Mouse (Mus musculus) adrenal gland, postnatal 36 days (tissue): Measurements from ENCODE around the gene Ackr3. TPM values are rescaled to one million over a fixed set of nuclear protein-coding genes. Genes with fewer than 3 reads are reported as not detected.
A peak's percentile ranks its signal among the peaks of the same experiment; 100 is the strongest.

ENCODE experiments used
- DNase-seq, 2 experiments: peaks; one replicate each; pipeline ENCODE4 v3.0.0; 2021; ENCODE audit warnings: mixed read lengths in 1 of 2
- total RNA-seq, 2 experiments: library from RNA; stranded (reverse); gene quantifications; 2 replicates each; pipeline ENCODE4 v1.2.3; 2021

Ackr3 gene
- total RNA-seq, 2 experiments from 2014 or later: 131 to 146 TPM

DNA sequence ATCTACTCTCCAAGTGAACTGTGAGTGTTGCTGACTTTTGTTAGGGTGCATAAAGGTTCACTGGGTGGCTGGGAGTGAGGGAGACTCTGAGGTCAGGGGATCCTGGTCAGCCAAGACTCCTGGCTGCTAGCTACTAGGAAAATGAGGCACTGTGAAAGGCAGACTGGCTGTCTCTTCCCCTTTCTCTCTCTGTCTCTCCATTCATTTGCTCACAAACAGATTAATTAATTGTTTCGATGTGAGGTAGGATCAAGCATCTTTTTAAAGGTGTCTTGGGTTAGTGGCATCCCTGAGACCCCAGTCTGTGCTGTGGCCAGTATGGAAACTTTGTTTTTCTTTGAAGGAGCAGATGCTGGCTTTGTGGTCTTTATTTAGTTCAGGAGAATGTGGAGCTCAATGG lies 1.0 kb downstream of the Ackr3 start:
- no peak for DNase-seq

DNA sequence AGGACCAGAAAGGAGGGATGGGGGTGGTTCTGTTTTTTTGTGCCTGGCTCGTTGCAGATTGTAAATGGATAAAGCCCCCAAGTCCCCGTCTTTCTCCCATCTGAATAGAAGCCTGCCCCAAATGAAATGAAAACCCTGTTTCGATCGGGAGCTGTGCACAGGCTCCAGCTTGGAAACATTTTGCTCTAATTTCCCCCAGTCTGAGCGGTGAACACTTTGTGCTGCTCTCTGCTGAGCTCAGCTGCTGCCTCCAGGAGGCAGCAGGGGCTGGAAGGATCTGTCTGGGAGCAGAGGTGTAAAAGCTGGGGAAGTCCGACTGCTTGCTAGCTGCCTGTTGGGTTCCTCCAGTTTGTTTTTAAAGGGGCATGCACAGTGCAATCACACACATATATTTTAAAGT lies 1.4 kb downstream of the Ackr3 start:
- DNase-seq: peak; percentile 54 to 59

DNA sequence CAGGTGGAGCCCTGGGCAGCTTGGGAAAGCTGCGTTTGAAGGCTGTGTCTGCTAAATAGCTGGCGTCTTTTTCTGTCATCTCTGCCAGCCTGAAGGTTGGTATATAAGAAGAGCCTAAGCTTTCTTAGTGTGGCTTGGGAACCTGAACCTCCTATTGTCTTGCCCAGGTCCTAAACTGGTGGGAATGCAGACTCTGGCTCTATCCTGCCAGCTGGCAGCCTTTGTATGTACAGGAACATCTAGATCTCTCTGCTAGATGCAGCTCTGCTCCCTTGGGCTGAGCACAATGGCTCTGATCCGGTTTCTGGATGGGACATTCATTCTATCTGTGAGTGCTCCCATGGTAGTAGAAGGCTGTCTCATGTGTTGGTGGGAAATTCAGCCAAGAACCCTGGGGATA lies 2.9 kb downstream of the Ackr3 start:
- DNase-seq: no peak

DNA sequence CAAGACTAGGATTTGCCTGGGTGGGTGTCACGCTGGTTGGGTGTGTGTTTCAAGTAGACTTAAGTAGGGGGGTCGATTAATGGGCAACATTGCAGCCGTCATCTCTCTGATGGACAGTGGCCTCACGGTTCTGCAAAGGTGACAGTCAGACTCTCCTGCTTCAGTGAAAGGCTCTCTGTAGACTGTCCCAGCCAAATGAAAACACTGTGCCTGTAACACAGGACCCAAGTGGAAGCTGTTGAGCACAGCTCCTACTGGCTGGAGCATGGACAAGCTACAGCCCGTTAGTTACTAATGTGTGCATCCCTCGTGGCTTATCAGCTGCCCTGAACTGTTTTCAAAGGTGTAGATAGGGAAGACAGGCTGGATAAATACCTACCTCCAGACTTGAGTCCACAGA lies 3.5 kb downstream of the Ackr3 start:
- DNase-seq: no peak

DNA sequence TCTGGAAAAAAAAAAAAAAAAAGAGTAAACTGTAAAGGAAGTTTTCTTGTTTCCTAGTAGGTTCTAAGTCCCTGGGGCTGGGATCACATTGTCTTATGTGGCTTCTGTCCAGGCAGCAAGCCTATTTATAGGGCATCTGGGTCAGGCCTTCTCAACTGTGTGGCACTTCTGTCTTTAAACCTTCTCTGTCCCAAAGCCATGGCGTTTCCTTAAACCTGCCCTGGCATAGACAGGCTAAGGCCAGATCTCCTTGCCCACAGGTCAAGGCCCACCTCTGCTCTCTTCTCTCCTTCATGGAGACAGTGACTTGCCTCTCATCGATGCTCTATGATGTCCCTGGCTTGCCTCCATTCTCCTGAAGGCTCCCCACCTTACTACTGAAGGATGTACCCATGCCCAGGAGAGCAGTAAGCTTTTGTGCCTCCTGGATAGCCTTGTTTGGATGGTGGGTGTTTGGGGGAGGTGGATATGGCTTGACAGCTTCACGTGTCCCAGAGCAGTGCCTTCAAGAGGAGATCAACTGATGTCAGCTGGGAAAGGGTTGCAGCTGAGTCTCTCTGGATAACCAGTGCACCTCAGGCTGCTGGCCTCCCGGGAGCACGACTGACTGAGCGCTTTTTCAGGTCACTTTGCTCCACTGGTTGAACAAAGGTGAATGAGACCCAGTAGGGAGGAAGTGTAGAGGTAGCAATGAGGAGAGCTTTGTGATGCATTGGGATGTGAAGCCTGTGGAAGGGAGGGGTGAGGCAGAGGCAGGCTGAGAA lies 4.1 kb downstream of the Ackr3 start:
- no peak for DNase-seq

DNA sequence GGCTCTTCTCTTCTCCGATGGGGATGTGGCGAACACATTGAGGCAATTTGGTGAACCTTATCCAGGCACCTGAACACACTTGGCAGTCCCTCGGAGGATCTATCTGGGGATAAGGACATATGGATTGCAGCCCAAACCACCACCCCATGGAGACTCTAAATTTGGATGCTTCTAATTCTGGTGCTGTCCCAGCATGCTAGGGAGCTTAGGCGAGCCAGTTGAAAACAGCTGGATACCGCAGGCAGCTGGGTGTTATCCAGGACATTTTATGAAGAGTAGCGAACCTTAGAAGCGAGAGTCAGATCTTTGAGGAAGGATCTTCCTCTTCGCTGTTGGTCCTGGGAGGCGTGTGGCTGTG lies 4.7 kb downstream of the Ackr3 start:
- DNase-seq: no peak

DNA sequence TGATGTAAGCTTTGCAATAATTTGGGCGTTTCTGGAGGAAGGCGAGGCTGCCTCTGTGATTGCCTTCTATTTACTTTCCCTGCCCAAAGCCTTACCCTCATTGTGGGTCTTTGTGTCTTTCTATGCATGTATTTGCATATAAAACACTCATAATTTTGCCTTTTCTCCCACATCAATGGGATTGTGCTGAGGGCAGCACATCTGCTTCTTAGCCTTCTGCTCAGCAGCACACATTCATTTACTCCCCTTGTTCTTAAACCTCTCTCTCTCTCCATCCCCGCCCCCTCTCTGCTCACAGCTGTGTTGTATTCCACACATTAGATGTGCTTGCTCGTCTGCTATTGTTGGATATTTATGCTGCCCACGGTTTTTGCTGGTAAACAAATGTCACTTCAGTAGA lies 5.3 kb downstream of the Ackr3 start:
- no peak for DNase-seq

DNA sequence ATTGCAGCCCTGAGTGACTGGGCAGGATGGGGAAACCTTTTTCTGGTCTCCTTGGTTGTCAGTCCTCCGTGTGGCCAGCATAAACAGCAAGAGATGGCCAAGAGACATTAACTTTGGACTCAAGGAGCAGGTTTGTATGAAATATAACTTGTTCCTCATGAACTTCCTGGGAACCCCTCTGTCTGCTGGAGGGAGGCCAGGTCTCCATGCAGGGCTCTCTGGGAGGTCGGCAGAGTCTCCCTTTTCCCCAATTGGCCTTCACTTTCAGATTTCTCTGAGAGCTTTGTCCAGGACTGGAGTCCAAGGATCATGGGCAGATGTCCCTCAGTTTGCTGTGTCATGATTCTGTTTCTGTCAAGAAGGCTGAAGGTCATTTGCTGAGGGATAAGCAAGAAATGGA lies 6.0 kb downstream of the Ackr3 start:
- DNase-seq: peak in 1 of 2 experiments; percentile 39

DNA sequence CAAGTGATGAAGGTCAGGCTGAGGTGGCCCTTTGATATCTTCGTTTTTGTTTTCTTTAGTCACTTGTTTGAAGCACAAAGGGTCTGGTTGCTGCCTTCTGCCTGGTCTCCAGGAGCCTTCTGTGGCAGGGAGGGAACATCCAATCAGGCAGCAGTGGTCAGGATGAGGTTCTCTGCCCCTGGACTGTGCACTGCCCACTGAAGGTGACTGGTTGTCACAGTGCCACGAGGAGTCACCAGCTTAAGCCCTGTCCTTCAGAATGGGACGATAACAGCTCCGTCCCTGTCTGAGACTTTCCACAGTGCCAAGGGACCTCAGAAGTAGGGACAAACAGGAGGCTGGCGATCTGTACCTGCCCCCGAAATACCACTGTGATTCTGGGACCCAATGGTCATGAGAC lies 6.6 kb downstream of the Ackr3 start:
- DNase-seq: peak; percentile 41 to 76

DNA sequence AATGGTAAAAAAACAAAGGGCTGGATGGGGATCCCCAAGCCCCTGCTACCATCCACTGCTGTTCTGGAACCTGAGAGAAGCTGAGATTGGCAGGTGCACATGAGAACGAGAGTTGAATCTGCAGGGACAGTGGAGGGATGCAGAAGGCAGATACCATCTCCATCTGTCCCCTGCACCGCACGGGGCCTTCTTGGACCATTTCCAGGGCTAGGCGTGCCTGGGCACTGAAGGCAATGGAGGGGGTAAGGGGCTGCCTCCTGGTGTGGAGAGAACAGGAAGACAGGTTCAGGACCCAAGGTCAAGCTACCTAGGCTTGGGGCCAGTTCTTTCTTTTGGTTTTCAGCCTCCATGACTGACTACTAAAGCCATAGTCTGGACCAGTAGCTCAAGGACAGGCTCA lies 7.0 kb downstream of the Ackr3 start:
- no peak for DNase-seq

DNA sequence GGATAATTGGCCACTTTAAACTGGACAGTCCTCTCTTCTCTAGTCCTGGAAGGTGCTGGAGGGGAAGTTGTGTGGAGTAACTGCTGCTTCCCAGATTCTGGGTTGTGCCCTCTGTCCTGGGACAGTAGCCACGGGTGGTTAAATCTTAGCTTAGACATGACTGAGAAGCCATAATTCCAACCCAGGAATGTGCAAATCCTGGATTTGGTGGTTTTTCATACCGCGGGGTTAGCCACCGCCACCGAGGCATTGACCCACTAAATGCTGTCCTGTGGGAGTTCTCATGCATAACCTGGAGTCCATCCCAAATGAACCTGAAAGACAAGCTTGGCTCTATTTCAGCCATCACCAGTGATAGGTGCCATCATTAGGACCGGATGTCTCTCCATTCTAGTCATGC lies 8.6 kb downstream of the Ackr3 start:
- DNase-seq: no peak

DNA sequence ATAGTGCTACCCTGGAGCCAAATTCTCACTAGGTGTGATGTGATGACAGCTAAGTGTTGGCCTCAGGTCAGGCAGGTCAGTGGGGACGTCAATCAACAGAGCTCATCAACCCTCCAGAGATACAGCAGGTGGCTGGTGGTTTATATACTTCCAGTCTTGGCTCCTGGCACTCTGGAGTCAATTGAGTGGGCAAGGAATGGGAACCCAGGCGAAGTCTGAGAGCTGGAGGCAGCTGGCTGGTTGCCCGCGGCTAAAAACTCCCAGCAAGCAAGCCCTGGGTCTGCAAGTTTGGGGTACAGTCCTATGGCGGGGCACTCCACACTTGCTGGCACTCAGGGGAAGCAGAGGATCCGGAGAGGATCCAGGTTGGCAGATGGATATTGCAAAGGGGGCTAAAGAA lies 9.1 kb downstream of the Ackr3 start:
- DNase-seq: no peak

DNA sequence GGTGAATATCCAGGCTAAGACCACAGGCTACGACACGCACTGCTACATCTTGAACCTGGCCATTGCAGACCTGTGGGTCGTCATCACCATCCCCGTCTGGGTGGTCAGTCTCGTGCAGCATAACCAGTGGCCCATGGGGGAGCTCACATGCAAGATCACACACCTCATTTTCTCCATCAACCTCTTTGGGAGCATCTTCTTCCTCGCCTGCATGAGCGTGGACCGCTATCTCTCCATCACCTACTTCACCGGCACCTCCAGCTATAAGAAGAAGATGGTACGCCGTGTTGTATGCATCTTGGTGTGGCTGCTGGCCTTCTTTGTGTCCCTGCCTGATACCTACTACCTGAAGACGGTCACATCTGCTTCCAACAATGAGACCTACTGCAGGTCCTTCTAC lies 10.2 kb downstream of the Ackr3 start:
- DNase-seq: no peak

DNA sequence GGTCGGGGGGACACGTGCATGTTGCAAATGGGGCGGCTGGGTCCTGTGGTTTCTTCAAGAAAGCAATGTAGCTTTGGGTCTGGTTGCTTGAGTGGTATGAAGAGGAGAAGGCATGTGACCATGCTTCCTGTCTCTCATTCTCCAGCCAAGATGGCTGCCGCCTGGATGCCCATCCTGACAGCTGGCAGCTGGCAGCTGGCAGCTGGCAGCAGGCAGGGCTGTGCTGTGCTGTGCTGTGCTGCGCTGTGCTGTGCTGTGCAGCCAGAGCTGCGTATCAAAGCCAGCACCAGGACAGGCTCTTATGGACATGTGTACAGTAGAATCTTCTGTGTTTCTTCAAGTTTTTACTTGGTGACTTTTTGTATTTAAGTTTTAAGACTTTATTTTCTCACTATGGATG lies 11.1 kb downstream of the Ackr3 start:
- no peak for DNase-seq

DNA sequence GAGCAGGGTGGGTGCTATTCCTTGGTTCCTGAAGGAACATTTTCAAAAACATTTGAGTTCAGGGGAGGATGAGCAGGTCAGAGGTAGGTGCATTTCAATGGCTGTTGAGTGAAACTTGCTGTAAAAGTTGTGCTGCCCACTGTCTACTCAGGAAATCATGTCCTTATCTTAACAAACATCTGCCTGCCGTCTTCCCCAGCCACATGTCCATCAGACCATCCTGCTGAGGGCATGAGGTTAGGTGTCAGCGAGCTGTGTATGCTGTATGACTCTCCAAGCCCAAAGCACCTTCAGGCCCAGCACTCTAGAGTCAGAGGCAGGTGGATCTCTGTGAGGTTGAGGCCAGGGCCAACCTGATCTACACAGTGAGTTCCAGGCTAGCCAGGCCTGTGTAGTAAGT lies 12.1 kb downstream of the Ackr3 start:
- no peak for DNase-seq

DNA sequence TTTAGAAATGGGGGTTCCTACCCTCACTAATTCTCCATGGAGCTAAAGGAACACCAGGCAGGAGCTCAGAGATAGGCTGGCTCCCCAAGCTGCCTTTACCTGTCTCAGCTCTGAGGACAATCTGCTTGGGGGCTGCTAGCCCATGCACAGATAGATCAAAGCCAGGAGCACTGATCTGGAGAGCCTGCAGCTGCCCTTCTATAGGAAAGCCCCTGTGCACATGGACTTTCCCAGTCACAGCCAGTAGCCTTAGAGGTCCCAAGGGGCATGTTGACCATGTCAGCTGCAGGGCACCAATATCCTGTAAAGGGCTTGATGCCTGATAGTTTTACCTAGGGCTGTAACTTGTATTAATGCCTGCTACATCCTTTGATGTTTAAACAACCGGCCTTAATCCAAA lies 12.6 kb downstream of the Ackr3 start:
- no peak for DNase-seq

DNA sequence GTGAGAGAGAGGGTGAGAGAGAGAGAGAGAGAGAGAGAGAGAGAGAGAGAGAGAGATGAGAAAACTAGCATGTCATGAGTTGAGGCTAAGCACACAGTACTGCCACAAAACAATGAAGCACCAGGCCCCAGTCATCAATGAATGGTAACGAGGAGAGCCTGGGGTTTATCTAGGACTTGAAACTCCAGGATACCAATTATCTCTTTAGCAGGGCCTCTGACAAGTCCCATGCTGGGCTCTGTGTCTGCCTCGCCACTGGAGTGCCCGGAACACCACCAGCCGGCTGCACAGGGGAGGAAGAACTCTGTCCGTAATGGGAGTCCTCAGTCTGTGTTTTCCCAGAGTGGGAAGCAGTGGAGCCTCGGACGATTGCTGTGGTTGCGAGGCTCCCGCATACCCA lies 16.5 kb downstream of the Ackr3 start:
- no peak for DNase-seq

DNA sequence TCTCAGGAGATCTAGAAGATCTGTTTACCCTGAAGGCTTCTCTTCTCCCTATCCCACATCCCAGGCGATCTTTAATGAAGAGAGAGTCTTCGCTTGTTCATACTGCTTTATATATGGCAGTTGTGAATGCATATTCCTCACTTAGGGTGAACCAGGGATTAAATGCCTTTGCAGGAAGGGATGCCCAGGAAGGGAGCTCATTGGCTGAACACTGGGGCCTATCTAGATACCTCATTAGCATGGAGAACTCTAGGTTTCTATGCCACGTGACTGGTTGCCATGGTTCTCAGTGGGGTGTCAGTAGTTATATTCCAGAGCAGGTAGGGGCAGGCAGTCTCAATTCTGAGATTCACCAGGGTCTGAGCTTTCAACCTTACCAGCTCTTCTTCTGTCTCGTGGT lies 17.1 kb downstream of the Ackr3 start:
- no peak for DNase-seq

DNA sequence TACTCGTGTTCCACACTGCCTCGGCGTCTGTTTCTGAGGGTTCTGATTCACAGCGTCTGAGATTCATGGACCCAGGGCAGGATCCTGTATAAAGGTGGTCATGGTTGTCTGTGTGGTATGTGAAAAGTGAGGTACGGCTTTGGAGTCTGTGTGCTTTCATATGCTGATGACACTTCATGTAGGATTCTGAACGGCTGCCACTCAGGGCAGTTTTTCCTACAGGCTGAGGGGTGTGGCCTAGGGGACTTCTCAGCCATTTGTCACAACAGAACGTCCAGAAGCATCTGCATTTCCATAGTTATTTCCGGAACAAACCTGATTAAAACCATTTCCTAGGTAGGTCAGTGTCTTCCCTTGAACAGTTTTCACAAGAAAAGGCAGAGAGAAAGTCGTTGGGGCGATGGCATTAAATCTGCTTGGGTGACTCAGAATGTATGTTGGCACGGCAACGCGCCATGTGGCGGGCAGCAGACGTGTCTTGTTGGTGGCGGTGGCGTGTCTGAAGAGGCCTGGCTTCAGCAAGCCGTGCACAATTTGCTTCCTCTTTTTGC lies 18.1 kb downstream of the Ackr3 start:
- DNase-seq: no peak

DNA sequence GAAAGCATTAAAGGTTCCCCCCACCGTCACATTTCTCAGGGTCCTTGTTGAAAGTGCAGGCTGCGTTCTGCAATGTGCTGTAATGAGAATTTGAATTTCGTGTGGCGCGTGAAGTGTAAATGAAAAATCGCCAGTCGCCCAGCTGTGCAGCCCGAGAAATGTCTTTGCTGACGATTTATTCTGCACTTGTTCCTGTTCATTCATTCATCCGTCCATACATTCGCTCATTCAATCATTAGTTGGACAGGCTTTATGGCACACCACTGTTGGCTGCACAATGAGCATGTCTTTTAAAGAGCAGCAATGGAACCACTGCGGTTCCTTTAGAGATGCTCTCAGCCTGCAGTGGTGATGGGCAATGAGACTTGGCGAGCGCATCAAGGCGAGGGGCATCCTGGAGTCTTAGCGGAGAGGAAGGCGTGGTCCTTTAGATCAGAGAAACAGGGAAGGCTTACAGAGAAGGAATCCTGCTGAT lies 18.7 kb downstream of the Ackr3 start:
- DNase-seq: no peak

DNA sequence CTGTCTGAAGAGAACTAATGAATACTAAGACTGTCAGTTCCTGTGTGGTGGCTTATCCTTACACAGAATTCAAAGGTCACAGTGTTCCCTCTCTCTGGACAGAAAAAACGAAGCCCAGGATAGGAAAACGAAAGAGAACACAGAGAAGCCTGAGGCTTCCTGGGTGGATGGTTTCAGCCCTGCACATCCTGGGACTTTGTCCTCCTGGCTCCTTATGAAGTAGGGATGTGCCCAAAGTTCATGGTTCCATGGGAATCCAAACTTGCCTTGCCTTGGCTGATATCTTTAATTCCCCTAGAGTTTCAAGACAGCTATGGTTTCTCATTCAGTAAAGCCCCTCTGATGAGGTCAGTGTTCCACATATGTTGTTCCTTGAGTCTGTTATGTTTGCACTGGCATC lies 19.2 kb downstream of the Ackr3 start:
- no peak for DNase-seq

DNA sequence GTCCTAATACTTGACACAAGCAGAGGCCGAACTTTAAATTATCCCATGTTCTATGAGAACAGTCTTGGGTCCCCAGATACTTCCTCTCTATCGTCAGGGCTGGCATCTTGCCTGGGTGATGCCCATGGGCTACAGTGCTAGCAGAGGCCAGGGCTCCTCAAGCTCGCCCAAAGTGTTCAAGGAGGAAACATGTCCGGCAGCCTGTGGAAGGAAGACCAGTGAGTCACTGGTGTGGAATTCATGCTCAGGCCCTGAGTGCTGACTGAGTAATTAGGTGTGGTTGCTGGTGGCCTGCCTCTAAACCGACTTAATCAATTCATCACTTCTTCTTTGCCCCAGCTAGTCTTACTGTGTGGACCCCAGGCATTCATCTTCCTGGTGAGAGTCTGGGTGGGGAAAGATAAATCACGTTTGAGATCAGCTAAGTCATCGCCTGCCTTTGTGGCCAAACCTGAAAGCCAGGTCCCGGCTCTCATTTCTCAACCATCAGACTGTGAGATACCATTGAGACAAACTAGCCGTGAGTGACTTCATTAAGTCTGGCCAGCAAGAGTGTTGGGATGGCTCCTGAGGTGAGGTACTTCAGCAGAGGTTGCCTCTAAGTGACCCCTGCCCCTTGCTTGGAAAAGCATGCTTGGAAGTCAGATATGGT lies 21.9 kb downstream of the Ackr3 start:
- peak; percentile 50 to 63 for DNase-seq

DNA sequence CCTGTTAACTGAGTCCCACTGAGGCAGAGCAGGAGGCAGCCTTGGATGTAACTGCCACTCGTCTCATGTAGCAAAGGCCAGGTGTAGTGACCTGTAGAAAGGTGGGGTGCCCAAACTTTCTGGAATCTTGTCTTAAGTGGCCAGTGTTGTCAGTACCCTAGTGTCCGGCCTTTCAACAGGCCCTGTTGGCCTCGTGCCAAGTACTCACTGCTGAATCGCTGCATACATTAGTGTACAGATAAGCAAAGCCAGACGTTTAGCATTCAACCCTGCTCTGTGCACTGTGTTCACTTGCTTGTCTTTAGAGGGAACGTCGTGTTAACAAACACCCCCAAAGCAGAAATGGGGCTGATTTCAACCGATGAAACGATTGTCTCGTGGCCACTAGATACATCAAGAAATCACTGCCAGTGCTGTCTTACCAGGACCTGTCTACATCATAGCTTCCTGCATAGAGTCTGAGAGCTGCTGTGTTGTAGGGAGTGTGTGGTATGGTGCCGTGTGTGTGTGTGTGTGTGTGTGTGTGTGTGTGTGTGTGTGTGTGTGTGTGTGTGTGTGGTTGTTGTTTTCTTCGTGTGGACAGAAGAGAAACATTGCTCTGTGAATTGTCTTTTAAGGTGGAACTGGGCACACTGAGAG lies 24.0 kb downstream of the Ackr3 start:
- no peak for DNase-seq
